Mouse (Mus musculus): ENCODE results near the gene Gng8.
A peak's percentile ranks its signal among the peaks of the same experiment; 100 is the strongest.

The Gng8 gene

DNA sequence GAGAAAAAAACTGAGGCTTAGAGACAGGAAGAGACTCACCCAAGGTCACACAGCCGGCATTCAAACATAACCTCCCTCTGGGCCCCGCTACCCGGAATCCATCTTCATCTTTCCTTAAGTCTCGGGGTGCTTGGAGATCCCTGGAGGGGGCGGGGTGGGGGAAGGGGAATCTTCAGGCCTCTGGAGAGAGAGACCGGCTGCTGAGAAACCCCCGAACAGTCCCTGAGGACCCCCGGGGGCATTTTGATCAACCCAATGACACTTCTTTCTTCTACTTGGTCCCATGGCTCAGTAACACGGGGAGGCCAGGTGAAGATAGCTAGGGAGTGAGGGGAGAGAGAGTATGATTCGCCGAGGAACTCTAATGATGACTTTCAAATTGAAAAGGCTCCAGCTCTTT, 15.6 kb upstream of the Gng8 start:
- DNase-seq (ENCODE audit: low spot score in 2 of 2): no peak

DNA sequence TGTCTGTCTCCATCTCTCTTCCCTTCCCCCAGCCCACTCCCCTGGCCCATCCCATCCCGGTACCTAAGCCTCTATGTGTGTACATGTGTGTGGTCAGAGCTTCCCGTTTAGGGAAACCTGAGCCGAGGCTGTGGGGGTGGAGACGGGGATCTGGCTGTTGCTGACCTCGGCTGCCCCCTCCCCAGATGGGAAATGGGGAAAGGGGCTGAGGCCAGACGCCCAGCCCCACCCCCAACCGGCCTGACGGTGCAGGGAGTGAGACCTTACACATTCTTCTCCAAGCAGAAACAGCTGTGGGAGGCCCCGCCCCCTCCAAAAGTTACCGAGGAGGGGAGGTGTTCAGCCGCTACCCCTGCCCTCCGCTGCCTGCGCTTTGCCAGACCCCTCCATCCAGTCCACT, 15.0 kb upstream of the Gng8 start:
- no peak for DNase-seq (ENCODE audit: low spot score in 2 of 2)

GRCm38 (mm10) chr7:16877717-16878116, 13.9 kb upstream of the Gng8 start:
- DNase-seq (ENCODE audit: low spot score in 2 of 2): no peak

DNA sequence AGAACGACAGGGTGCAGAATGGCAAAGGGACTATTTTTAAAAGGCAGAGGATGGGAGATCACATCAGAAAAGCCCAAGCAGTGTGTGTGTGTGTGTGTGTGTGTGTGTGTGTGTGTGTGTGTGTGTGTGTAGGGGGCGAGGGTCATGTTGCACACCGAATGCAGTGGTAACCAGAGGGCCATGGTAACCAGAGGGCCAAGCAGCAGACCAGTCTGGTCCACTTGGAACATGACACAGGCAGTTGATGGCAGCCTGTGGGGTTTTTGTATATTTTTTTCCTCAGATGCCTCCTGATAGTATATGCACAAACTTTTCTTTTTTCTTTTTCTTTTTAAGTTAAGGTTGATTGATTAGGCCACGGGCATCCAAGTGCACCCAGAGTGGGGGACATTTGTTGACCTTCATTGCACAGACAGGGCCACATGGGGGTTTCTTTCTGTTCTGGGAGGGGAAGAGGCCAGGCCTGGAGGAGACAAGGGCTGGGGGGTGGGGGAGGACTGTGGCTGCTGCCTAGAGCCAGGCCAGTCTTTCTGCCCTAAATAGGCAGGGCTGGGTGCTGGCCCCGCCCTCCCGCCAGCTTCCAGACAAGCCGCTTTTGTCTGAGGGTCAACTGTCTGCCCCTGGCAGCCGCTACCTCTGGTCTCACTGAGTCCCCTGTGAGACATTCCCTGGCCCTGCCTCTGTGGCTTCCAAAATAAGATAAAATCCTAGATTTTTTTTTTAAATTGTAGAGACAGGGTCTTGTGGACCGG, 11.6 kb upstream of the Gng8 start:
- DNase-seq (ENCODE audit: low spot score in 2 of 2): no peak

GRCm38 (mm10) chr7:16880615-16881014, 11.0 kb upstream of the Gng8 start:
- no peak for DNase-seq (ENCODE audit: low spot score in 2 of 2)

GRCm38 (mm10) chr7:16883162-16883561, 8.4 kb upstream of the Gng8 start:
- no peak for DNase-seq (ENCODE audit: low spot score in 2 of 2)

- DNase-seq (ENCODE audit: low spot score in 2 of 2): no peak
Measured at GRCm38 (mm10) chr7:16884334-16884733, 7.3 kb upstream of the Gng8 start.

GRCm38 (mm10) chr7:16885271-16885776, 6.3 kb upstream of the Gng8 start:
- DNase-seq (ENCODE audit: low spot score in 2 of 2): no peak

DNA sequence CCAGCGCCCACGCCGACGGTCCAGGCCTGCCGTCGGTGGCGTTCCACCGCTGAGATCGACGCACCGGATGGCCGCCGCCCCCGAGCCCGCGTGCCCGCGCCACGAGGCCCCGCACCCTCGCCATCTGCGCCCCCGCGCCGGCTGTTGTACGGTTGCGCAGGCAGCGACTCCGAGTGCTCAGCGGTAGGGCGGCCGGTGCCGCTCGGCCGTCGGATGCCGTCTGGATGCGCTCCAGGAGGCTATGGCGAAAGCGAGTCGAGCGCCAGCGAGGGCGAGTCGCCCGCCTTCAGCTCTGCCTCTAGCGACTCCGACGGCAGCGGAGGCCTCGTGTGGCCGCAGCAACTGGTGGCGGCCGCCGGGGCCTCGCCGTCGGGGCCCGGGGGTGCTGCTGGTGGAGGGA, 5.7 kb upstream of the Gng8 start:
- DNase-seq (ENCODE audit: low spot score in 2 of 2): no peak

- DNase-seq (ENCODE audit: low spot score in 2 of 2): no peak
Measured at GRCm38 (mm10) chr7:16890536-16890935, 1.1 kb upstream of the Gng8 start.

DNA sequence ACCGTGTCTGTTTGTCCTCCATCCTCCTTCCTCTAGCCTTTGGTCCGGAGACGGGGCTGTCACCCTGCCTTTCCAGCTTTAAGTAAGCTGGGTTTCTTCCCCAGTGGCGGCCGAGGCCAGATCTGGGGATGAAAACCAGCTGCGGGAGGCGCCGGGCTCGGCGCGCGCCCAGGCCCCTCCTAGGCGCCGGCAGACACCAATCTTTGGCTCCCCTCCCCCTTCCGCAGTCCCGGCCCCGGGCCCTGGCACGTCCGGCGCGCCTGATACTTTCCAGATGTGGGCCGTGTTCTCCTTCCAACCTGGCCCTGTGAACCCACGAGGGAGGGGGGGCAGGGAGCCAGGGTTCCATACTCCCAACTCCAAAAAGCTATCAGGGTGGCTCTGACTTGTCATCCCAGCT, 642 bp upstream of the Gng8 start:
- no peak for DNase-seq (ENCODE audit: low spot score in 2 of 2)

- no peak for DNase-seq (ENCODE audit: low spot score in 2 of 2)
Measured at GRCm38 (mm10) chr7:16892352-16892730, 755 bp downstream of the Gng8 start.

DNA sequence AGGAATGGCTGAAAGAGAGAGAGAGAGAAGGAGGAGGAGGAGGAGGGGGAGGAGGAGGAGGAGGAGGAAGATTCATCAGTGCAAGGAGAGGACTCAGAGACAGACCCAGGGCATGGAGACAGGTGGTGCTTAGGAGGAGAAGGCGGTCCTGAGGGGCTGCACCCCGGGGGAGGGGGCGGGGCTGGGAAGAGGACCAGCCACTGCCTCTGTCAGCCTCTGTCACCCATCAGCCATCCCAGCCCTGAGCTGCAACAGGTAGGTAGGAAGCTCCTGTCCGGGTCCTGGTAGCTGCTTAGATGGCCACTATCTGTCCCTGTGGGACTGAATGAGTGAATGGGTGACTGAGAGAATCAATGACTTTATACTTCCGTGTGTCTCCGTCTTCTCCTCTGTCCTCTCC, 2.0 kb downstream of the Gng8 start:
- DNase-seq (ENCODE audit: low spot score in 2 of 2): no peak

DNA sequence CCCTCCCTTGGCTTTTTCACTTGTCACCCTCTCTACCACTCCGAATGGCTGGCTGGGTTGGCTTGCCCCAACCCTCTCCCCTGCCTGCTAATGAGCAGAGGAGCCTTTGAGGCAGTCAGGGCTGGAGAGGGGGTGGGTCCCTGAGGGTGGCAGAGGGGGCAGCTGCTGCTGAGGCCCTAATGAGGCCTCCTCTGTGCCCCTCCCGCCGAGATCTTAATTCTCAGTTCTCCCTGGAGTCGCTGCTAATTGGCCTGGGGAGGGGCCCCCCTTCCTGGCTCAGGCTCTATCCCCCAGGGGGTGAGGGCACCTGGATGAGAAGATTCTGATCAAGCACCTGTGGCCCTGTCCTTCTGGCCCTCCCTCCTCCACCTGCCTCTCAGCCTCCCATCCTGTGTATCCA, 2.7 kb downstream of the Gng8 start:
- DNase-seq (ENCODE audit: low spot score in 2 of 2): no peak

DNA sequence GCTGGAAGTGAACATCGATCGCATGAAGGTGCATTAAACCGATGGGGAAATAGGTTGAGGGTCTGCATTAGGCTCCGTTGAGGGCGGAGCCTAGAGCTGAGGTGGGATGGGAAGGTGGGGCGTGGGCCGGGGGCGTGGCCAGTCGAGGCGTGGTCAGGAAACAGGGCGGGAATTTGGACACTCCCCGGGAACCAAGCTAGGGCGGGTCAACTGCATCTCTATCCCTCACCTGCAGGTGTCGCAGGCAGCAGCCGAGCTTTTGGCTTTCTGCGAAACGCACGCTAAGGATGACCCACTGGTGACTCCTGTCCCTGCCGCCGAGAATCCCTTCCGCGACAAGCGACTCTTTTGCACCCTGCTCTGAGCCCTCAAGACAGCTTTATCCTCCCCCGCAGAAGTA, 3.4 kb downstream of the Gng8 start:
- peak; percentile 53 to 67 for DNase-seq (ENCODE audit: low spot score in 2 of 2)

DNA sequence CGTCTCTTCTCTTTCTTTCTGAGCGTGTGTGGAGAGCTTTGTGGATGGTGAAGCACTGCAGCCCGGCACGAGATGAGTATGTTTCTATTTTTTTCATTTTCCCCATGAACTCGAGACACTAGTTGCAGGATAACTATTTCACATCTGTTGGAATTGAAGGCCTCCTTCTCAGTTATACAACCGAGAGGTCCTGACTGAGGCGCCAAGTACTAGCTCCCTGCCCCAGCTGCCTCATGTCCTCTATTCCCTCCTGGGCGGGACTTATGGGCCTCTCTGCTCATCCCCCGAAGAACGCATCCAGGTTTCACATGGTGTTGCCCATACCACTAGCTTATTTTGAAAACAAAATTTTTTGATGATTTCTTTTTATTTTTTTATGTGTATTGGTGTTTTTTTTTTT, 3.9 kb downstream of the Gng8 start:
- DNase-seq (ENCODE audit: low spot score in 2 of 2): no peak

- DNase-seq (ENCODE audit: low spot score in 2 of 2): no peak
Measured at GRCm38 (mm10) chr7:16900526-16900925, 8.9 kb downstream of the Gng8 start.

DNA sequence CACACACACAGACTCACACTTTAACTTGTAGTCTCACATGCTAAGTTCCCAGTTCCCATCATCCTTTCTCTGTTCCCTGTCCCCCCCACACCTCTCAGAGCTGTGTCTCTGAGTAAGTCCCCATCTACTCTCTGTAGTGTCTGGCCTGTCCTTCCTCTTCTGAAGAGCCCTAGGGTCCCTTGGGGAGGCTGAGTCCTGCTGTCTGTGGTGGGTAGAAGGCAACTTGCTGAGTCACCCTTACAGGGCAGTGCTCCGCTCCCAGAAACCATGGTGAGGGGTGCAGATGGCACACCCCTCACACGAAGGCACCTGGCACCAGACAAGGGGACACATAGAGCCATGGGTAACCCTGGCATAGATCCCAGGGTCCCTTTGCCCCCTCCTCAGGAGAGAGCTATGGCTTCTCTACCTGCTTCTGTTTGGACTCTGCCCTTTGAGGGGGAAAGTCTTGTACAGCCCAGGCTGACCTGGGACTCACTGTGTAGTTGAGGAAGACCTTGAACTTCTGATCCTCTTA, 11.9 kb downstream of the Gng8 start:
- no peak for DNase-seq (ENCODE audit: low spot score in 2 of 2)

DNA sequence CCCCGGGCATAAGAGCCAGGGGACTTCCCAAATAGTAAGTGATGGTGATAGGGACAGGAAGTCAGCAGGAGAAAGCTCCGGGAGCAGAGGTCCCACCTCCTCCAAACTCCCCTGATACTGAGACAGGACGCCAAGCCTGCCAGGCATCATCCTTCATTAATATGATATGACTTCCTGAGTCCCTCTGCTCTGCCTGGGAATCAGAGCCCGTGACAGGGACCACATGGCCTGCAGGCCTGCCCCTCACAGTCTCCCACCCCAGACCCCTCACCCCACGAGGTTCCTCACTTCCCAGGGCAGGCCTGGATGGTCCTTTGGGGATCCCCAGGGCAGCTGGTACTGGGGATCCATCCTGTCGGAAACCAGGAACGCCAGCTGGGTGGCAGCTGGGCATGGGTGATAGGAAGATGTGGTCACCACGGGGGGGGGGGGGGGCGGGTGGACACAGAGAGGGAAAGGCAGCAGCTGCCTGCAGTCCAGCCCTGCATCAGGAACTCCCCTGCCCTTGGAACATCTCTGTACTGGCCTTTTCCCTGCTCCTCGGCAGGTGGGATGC, 12.6 kb downstream of the Gng8 start:
- no peak for DNase-seq (ENCODE audit: low spot score in 2 of 2)

GRCm38 (mm10) chr7:16905491-16906021, 14.0 kb downstream of the Gng8 start:
- no peak for DNase-seq (ENCODE audit: low spot score in 2 of 2)

DNA sequence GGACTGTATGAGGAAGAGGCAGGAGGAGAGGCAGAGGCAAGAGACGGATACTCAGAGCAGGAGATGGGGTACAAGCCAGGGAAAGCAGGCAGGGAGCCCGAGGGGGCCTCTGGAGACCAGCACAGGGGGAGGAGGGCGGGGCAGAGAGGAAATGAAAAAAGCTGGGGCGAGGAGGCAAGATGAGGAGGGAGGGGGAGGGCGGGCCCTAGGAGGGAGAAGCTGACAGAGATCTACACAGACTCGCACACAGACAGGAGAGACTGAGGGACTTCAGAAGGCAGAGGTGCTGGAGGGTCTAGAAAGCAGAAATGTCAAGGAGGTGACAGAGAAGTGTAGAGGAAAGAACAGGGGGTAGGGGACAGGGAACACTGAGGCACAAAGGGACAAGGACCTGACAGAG, 14.7 kb downstream of the Gng8 start, which contains the start of gene Ptgir:
Gene Ptgir, plus strand, starts transcription at position 210 of the 400 bp plus-strand sequence.
- DNase-seq (ENCODE audit: low spot score in 2 of 2): peak in 1 of 2 experiments; percentile 52

GRCm38 (mm10) chr7:16906889-16907559, 15.4 kb downstream of the Gng8 start:
- no peak for DNase-seq (ENCODE audit: low spot score in 2 of 2)

All from thymus, postnatal 10 days (tissue).